Mouse (Mus musculus) intestine, embryonic 16.5 days (tissue): ENCODE data around the gene Slc25a22. TPM values are rescaled to one million over a fixed set of nuclear protein-coding genes. Genes with fewer than 3 reads are reported as not detected.
A peak's percentile ranks its signal among the peaks of the same experiment; 100 is the strongest.
"Not testable (repeated sequence)": the region's sequence is repeated elsewhere in the genome, so short reads cannot be mapped to it uniquely, and the experiment has no call there.

ENCODE experiments used
- ATAC-seq: fragments of 200-750 bp; cut with Nextera tagmentation; 2 replicates; pipeline ENCODE4 v1.8.0; 2017; ENCODE audit warnings: moderate TSS enrichment, moderate library complexity
- H3K27ac ChIP-seq: fragments of 300-500 bp; sonication (generic); 2 replicates; pipeline ENCODE4 v1.5.1; 2014; ENCODE audit warnings: mild to moderate bottlenecking, low read length
- H3K27me3 ChIP-seq: fragments of 300-500 bp; sonication (generic); replicated peaks from 2 replicates; pipeline ENCODE4 v1.6.1; 2014; ENCODE audit warnings: low read length, control low read depth, mixed read lengths; ENCODE audit not compliant: control insufficient read depth, insufficient read depth
- H3K36me3 ChIP-seq: fragments of 300-500 bp; sonication (generic); 2 replicates; pipeline ENCODE4 v1.6.1; 2014; ENCODE audit warnings: low read length, control low read depth; ENCODE audit not compliant: control insufficient read depth, insufficient read depth
- H3K4me1 ChIP-seq: fragments of 300-500 bp; sonication (generic); 2 replicates; pipeline ENCODE4 v1.6.1; 2014; ENCODE audit warnings: low read length, control low read depth, mixed read lengths; ENCODE audit not compliant: control insufficient read depth, insufficient read depth
- H3K4me2 ChIP-seq: fragments of 300-500 bp; sonication (generic); 2 replicates; pipeline ENCODE4 v1.6.1; 2014; ENCODE audit warnings: low read depth, low read length, control low read depth
- H3K4me3 ChIP-seq: fragments of 300-500 bp; sonication (generic); 2 replicates; pipeline ENCODE4 v1.5.1; 2014; ENCODE audit warnings: mild to moderate bottlenecking, low read length
- H3K9ac ChIP-seq: fragments of 300-500 bp; sonication (generic); 2 replicates; pipeline ENCODE4 v1.6.1; 2014; ENCODE audit warnings: low read depth, low read length
- H3K9me3 ChIP-seq: fragments of 300-500 bp; sonication (generic); 2 replicates; pipeline ENCODE4 v1.6.1; 2016; ENCODE audit warnings: low read length, control low read depth; ENCODE audit not compliant: control insufficient read depth
- WGBS: fragments of 180-500 bp; shearing (Covaris S2); extraction: QIAGEN DNeasy Blood & Tissue Kit; methylation state at CpG from one replicate; pipeline ENCODE4 v1.1.7; 2014; 5-methylcytosine and 5-hydroxymethylcytosine counted together
- polyA plus RNA-seq: library from polyadenylated mRNA; unstranded; fragments of >200 nt; fragmentation: Nextera tagmentation; extraction: Ambion mirVana; gene quantifications from 2 replicates; pipeline ENCODE4 v1.2.1, GENCODE M21; 2015

The Slc25a22 gene
- polyA plus RNA-seq, 1 experiment from 2014 or later = 34.6 TPM

DNA sequence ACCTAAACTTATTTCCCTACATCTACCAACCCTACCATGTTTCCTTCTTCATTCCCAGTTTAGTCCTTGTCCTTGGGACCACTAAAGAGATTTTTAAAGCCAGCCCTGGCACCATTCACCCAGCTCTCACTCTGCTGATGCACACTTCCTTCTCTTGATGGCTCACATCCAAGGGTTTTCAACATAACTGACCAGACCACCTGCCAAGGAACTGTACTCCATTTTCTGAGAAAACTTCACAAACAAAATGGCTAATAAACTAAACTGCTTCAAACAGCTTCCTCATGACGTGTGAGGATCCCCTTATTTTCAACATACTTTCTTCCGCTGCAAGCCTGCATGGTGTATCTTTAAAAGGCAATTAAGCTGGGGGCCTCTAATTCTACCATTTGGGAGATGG lies 15.9 kb upstream of the Slc25a22 start:
- Histone ChIP-seq H3K9me3 (no peaks in the 10 kb centered on the region), H3K27me3 (no peaks in the 10 kb centered on the region), H3K9ac (no peak overlapping the region), H3K4me3 (no peak overlapping the region), H3K27ac (no peak overlapping the region), H3K36me3 (peaks cover 14% of the 10 kb centered on the region; the same call in 1 of the 2 replicates), H3K4me1 (peaks cover 22% of the 10 kb centered on the region), H3K4me2 (no peak overlapping the region)
- 76% methylated on average over 2 of the region's 2 CpGs for whole genome bisulfite sequencing
- no peak for ATAC-seq

DNA sequence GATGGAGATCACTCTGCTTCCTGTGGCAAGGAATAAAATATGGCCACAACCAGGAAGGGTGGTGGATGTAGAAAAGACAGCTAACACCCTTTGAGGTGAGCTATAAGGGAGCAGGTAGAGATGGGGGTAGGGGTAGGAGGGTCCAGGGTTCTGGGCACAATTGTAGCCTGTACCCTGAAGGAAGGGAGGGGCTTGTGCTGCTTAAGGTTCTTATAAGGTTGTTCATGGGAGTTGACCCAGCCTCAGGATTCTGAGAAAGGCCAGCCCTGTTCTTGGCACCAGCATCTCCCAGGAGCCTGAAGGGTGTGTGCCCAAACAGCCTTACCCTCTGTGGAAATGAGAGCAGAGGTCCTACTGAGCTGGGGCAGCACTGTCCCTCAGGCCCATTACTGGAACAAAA lies 14.2 kb upstream of the Slc25a22 start:
- Histone ChIP-seq H3K27ac (no peak overlapping the region), H3K4me2 (no peak overlapping the region), H3K9ac (no peak overlapping the region), H3K9me3 (no peaks in the 10 kb centered on the region), H3K36me3 (peaks cover 14% of the 10 kb centered on the region; the same call in 1 of the 2 replicates), H3K4me3 (no peak overlapping the region), H3K27me3 (no peaks in the 10 kb centered on the region), H3K4me1 (peaks cover 21% of the 10 kb centered on the region)
- no peak for ATAC-seq

DNA sequence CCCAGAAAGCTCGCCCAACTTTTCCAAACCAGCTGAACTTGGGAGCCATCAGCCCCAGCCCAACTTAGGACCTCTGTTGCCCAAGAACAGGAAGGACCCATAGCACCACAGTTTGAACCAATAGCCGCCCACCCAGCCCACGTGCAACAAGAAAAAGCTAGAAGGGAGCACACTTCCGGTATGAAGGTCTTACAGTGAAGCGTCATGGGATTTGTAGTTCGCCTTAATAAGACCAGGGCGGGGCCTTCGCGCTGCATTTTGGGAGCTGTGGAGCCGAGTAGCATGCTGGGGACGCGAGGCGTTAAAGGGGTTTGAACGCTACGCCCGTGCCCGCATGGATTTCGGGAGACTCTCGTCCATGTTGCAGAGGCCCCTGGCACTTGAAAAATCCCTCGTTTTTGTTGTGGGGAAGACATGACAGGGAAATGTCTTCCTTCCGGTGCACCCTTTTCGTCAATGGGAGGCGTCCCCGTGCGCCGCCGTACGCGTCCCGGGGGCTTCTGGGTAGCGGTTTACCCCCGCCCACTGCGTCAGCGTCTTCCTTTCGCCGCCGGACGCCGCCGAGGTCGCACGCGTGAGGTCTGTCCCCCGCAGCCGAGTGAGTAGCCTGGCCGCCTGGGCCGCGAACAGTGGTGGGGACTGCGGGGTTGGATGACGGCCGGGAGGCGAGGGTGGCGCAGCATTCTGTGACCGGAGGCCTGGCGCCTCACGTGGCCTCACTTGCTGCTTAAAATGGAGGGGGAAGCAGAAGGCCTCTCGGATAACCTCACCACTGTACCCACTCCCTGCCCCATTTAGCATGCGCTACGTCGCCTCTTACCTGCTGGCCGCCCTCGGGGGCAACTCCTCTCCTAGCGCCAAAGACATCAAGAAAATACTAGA lies 9.7 kb upstream of the Slc25a22 start, which contains the start of gene Rplp2:
TSS of gene Rplp2 (plus strand) at position 261 of the 882 bp plus-strand sequence.
- Histone ChIP-seq H3K4me2 (peak within 1 kb of the TSS; percentile 63), H3K4me1 (peaks cover 32% of the 10 kb centered on the region), H3K27ac (peak within 1 kb of the TSS; percentile 88), H3K9ac (peak within 1 kb of the TSS; percentile 91), H3K36me3 (peaks cover 14% of the 10 kb centered on the region; the same call in 1 of the 2 replicates), H3K9me3 (no peaks in the 10 kb centered on the region), H3K27me3 (no peaks in the 10 kb centered on the region), H3K4me3 (peak within 1 kb of the TSS; percentile 77)
- under 1% methylated on average over 63 of the region's 63 CpGs for WGBS
- peak; percentile 90 for ATAC-seq

DNA sequence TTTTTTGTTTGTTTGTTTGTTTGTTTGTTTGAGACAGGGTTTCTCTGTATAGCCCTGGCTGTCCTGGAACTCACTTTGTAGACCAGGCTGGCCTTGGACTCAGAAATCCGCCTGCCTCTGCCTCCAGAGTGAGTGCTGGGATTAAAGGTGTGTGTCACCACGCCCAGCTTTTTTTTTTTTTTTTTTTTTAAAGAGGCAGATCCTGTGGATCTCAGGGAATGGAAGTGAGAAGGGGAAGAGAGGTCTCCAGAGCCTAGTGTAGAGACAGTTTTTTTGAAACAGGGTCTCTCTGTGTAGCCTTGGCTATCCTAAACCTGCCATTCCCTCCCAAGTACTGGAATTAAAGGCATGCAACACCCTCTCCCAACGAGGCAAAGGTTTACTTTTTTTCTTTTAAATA lies 8.7 kb upstream of the Slc25a22 start:
- H3K4me2 ChIP-seq = peak overlapping the region; percentile 52; the same call in 1 of the 2 replicates

DNA sequence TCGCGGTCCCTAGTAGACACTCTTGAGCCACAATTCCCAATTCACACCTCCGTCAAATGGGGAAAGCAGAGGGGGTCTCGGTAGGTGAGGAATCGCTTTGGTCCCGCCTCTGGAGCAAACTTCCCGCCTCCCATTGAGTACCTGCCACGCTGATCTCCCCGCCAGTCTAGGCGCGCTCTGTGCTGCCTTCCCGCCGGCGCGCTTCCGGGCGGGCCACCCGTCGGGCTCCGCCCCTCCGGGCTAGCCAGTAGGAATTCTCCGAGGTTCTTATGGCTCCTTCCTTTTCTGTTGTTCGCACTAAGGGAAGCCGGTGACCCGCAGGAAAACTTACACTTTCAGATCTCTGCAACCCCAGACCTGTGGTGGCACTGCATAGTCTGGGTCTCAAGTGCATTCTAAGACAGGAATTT lies 6.1 kb upstream of the Slc25a22 start, which contains the start of gene Pidd1:
TSS of gene Pidd1 (minus strand) at position 198 of the 410 bp plus-strand sequence.
- Histone ChIP-seq H3K9me3 (no peaks in the 10 kb centered on the region), H3K9ac (peak within 1 kb of the TSS; percentile 71), H3K27me3 (no peaks in the 10 kb centered on the region), H3K4me3 (peak within 1 kb of the TSS; percentile 64), H3K27ac (peak within 1 kb of the TSS; percentile 81), H3K4me1 (peaks cover 28% of the 10 kb centered on the region), H3K36me3 (0 out of 2 replicates have a peak, but pooled peaks cover 2% of the 10 kb centered on the region), H3K4me2 (peak within 1 kb of the TSS; percentile 97)
- 0% methylated on average over 25 of the region's 25 CpGs for WGBS
- ATAC-seq = peak; percentile 70

More for the DNA sequence above, 8.7 kb upstream of the Slc25a22 start:
- H3K9ac ChIP-seq, ATAC-seq, H3K9me3 ChIP-seq, H3K27me3 ChIP-seq, H3K27ac ChIP-seq: not testable (repeated sequence)
- Histone ChIP-seq H3K36me3 (peaks cover 10% of the 10 kb centered on the region; the same call in 1 of the 2 replicates), H3K4me1 (peaks cover 34% of the 10 kb centered on the region), H3K4me3 (peak overlapping the region; percentile 77; the same call in 1 of the 2 replicates)
- 67% methylated on average over 3 of the region's 3 CpGs for WGBS

DNA sequence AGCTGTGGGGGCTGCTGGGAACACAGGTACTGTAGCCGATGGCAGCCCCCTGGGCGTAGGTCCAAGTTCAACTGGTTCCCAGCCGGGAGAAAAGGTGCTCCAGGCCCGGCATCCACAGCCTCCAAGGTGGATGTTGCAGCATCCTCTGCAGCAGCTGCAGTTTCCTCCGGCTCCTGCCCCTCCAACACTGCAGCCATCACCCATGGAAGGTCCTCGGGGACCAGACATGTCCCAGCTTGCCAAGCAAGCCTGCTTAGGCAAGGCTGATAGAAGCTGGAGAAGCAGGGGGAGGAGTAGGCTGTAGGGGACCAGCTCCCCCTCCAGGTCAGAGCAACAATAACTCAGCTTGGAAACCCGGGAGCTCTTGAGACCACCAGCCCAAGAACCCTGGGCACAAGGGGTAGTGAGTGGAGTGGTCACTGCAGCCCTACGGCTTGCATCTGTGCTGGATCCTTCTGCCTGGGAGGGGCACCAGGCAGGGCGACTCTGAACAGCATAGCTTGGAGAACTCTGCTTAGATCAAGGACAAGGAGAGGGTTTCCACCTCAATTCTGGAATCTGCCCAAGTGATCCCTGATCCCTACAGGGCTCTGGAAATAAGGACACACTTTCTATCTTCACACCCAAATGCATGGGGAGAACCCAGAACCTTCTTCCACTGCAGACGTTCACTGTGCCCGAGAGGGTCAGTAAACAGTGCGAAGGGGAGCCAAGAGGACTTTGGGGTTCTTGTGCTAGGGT lies 5.6 kb upstream of the Slc25a22 start:
- H3K9ac ChIP-seq = peak overlapping the region; percentile 71
- WGBS = 15% methylated on average over 12 of the region's 12 CpGs
- 0 out of 2 replicates have a peak, but pooled peaks cover 3% of the 10 kb centered on the region for H3K36me3 ChIP-seq
- H3K4me1 ChIP-seq = peaks cover 22% of the 10 kb centered on the region
- no peaks in the 10 kb centered on the region for H3K27me3 ChIP-seq
- H3K27ac ChIP-seq = peak overlapping the region; percentile 63
- peak overlapping the region; percentile 64 for H3K4me3 ChIP-seq
- H3K4me2 ChIP-seq = peak overlapping the region; percentile 97
- peak; percentile 5 for ATAC-seq
- no peaks in the 10 kb centered on the region for H3K9me3 ChIP-seq

DNA sequence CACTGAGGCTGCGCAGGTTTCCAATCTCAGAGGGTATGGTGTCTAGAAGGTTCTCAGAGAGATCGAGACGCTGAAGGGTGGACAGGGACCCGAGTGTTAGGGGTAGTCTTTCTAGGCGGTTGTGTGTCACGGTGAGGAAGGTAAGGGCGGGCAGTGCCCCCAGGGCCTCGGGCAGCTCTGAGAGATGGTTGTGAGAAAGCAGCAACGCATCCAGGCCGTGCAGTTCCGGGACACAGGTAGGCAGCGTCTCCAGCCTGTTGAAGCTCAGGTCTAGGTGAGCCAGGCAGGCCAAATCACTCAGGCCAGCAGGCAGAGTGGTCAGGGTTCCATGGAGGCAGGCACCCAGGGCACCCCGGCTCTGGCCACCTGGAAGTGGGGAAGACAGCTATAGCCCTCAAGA lies 4.5 kb upstream of the Slc25a22 start:
- Histone ChIP-seq H3K9ac (peak overlapping the region; percentile 71), H3K9me3 (no peaks in the 10 kb centered on the region), H3K4me3 (peak overlapping the region; percentile 64; the same call in 1 of the 2 replicates)

DNA sequence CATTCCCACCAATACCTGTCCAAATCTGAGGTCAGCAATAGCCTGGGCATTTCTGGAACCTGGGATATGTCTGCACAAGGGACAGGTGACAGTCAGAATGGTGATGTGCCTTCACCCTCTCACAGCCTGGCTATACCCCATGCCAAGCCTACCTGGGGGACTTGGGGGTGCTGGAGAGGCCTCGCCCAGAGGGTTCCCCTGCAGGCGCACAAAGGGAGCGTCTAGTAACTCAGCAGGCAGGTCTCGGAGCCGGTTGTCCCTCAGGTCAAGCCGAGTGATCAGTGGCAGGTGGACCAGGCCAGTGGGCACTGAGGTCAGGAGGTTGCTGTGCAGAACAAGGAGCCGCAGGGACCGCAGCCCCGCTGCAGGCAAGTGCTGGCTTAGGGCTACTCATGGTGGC lies 3.8 kb upstream of the Slc25a22 start:
- 88% methylated on average over 9 of the region's 9 CpGs for WGBS
- no peak for ATAC-seq
- no peak overlapping the region for H3K4me3 ChIP-seq
- H3K9ac ChIP-seq = peak overlapping the region; percentile 71; the same call in 1 of the 2 replicates
- no peak overlapping the region for H3K27ac ChIP-seq
- H3K9me3 ChIP-seq = no peaks in the 10 kb centered on the region
- no peak overlapping the region for H3K4me2 ChIP-seq
- no peaks in the 10 kb centered on the region for H3K27me3 ChIP-seq
- peaks cover 5% of the 10 kb centered on the region; the same call in 1 of the 2 replicates for H3K36me3 ChIP-seq
- H3K4me1 ChIP-seq = peaks cover 23% of the 10 kb centered on the region

More for the DNA sequence above, 4.5 kb upstream of the Slc25a22 start:
- H3K27ac ChIP-seq = no peak overlapping the region
- H3K4me1 ChIP-seq = peaks cover 21% of the 10 kb centered on the region
- H3K36me3 ChIP-seq = peaks cover 5% of the 10 kb centered on the region; the same call in 1 of the 2 replicates
- H3K27me3 ChIP-seq = no peaks in the 10 kb centered on the region
- 90% methylated on average over 13 of the region's 13 CpGs for WGBS
- H3K4me2 ChIP-seq = peak overlapping the region; percentile 97
- ATAC-seq = no peak

DNA sequence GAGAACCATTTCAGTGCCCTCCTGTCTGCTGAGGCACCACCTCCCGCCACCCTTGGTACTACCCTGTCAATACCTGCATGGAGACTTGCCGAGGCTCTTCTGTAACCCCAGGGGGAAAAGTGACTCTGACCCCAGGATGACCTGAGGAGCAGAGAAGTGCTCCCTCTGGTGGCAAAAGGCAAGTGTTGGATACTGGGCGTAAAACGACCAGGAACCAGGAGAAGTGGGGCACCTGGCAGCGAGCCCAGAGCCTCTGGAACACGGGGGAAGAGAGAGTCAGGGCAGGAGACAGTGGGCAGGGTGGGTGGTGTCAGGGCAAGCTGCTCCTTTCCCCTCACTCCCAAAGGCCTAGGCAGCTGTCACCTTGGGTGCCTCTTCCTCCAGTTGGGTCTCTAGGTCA lies 2.9 kb upstream of the Slc25a22 start:
- no peak for ATAC-seq
- WGBS = 23% methylated on average over 6 of the region's 6 CpGs

More for the DNA sequence above, 2.9 kb upstream of the Slc25a22 start:
- H3K4me2 ChIP-seq = no peak overlapping the region
- H3K9ac ChIP-seq = no peak overlapping the region
- H3K27ac ChIP-seq = no peak overlapping the region
- H3K4me1 ChIP-seq = peaks cover 30% of the 10 kb centered on the region
- H3K4me3 ChIP-seq = no peak overlapping the region
- no peaks in the 10 kb centered on the region for H3K9me3 ChIP-seq
- no peaks in the 10 kb centered on the region for H3K27me3 ChIP-seq
- H3K36me3 ChIP-seq = peaks cover 5% of the 10 kb centered on the region; the same call in 1 of the 2 replicates
